Mouse (Mus musculus): ENCODE measurements at regions not wholly inside any gene's neighbourhood (a gene's known extent, or its start where the extent isn't known, plus 50 kb on each side); places are given as distances from the start of the nearest gene placed in this dataset.

DNA sequence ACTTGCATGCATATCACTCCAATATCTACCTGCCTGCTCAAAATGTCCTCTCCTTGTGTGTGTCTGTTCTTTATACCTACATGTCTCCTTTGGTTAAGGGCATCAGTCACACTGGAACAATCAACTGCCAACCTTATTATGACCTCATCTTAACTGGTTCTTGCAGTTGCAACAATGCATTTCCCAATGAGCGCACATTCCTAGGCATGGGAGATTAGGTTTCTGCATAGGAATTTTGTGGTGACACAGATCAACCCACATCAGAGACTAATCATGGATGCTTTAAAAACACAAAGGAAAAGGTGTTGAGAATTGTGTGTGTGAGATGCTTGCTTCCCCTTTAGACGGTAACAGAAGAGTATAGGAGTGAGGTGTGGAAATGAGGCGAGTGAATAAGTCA, 171.3 kb upstream of the Nectin3 start:
- TF ChIP-seq GATA1 (IDR thresholded peaks at IDR 0.05; ENCODE audit: borderline replicate concordance, low read length) (no peak), FLI1 (IDR thresholded peaks at IDR 0.05; ENCODE audit: low read length) (no peak)
